In the genomic region with DNA sequence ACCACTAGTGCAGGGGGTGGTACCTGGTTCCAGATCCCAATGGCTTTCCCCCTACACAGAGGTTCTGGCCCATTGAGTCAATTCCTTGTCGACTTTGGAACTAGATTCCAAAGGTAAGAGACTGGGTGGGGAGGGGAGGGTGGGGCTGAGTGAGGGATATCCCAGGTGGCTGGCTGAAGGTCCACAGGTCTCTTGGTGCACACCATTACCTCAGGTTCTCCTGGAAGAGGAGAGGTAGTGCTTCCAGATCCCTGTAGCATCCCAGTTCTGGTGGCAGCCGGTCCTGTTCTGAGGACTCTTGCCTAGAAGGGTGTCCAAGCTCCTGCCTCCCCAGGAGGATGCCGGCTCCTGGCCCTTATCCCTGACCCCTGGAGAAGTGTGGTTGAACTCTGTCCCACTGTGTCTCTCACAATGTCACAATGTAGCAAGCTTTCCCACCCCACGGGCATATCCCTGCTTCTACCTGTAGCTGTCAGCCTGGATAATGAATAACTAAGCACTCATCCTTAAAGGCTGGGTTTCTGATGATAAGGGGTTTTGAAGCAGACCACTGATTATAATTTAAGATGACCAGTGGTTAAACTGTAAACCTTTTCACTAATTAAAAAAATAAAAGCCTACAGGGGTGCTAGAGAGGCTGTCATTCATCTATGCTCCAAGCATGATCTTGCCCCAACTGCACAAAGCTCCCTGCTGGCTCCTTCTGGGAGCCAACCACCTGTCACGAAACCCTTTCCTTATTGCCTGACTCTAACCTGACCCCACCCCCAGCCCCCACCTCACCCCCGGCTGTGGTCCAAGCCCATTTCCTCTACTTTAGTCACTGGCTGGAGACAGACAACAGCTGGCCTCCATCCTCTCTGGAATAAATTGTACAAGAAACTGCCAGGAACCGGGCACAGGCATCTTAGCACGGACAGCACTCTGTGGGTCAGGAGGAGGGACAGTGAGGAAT, we compare ENCODE assay signal across 15 mouse cellular contexts. TPM values are rescaled to one million over a fixed set of nuclear protein-coding genes. Genes with fewer than 3 reads are reported as not detected.
DNase-seq lines count a peak whose midpoint lies in the region; ATAC-seq and TF ChIP-seq lines count a peak whose summit lies in the region.
"Had no signal": no experiment of that assay in that cellular context is flagged by ENCODE, and none has a peak within 500 bp of the region (broad histone marks: within the 10 kb centered on the region; RNA-seq: fewer than 3 reads in every experiment).

No protein-coding gene starts in this region.

- no peak for TF ChIP-seq CTCF in kidney, postnatal 0 days (IDR thresholded peaks at IDR 0.05; ENCODE audit: low read depth)

- no peak overlapping the region for H3ac ChIP-seq in myocyte (ENCODE audit: control insufficient read depth, insufficient read length)

- no peaks in the 10 kb centered on the region for H3K27me3 ChIP-seq in lung, embryonic 16.5 days (ENCODE audit: control insufficient read depth, insufficient read depth, low read depth, low read length)
- H3K27me3 ChIP-seq in kidney, postnatal 0 days (ENCODE audit: insufficient read depth, low read length) = no peaks in the 10 kb centered on the region
- H3K27me3 ChIP-seq in myocyte (ENCODE audit: control insufficient read depth, insufficient read depth, insufficient read length) = no peaks in the 10 kb centered on the region
- H3K27me3 ChIP-seq: megakaryocyte, embryonic 14.5 days had no signal

- TF ChIP-seq POLR2A in myocyte (IDR thresholded peaks at IDR 0.05; ENCODE audit: insufficient read length, low read depth) = no peak

- no peaks in the 10 kb centered on the region for H3K36me3 ChIP-seq in lung, embryonic 16.5 days (ENCODE audit: control insufficient read depth, insufficient read depth, low read length)
- H3K36me3 ChIP-seq in kidney, postnatal 0 days (ENCODE audit: insufficient read depth, low read length) = no peaks in the 10 kb centered on the region
- H3K36me3 ChIP-seq in myocyte (ENCODE audit: control insufficient read depth, insufficient read depth) = no peaks in the 10 kb centered on the region

- peak; percentile 83 for ATAC-seq in lung, embryonic 16.5 days (ENCODE audit: low read depth)
- ATAC-seq in kidney, postnatal 0 days (replicated peaks; ENCODE audit: low FRiP score, low read depth) = peak; percentile 64
- ATAC-seq: forebrain, embryonic 16.5 days; inflammation-experienced regulatory T-cells, adult 6 months had no signal

- no peak for DNase-seq in lung, postnatal 36 days
- DNase-seq in kidney, adult 11 months = peak; percentile 81
- peak; percentile 63 for DNase-seq in kidney, postnatal 0 days (ENCODE audit: low spot score)
- no peak for DNase-seq in cerebellum, adult 9-10 months
- DNase-seq in layer of hippocampus, adult 9-11 months = no peak
- DNase-seq: adrenal gland, adult 2 months; cerebellum, postnatal 14 days; gastrocnemius, postnatal 36 days; liver; right cerebral cortex, postnatal 4 days had no signal

- H3K9ac ChIP-seq in lung, embryonic 16.5 days (ENCODE audit: low read length) = no peak overlapping the region
- H3K9ac ChIP-seq in kidney, postnatal 0 days (ENCODE audit: low read depth, low read length) = no peak overlapping the region

- no peaks in the 10 kb centered on the region for H3K9me3 ChIP-seq in lung, embryonic 16.5 days (ENCODE audit: control insufficient read depth, low read length)
- H3K9me3 ChIP-seq in kidney, postnatal 0 days (replicated peaks; ENCODE audit: low read length) = no peaks in the 10 kb centered on the region
- H3K9me3 ChIP-seq: megakaryocyte, embryonic 14.5 days had no signal

- peaks cover 23% of the 10 kb centered on the region for H3K79me2 ChIP-seq in myocyte (ENCODE audit: control insufficient read depth, insufficient read depth)

- WGBS in lung, embryonic 16.5 days = 38% methylated on average over 8 of the region's 8 CpGs
- 24% methylated on average over 8 of the region's 8 CpGs for WGBS in kidney, postnatal 0 days

- H3K27ac ChIP-seq in lung, embryonic 16.5 days (ENCODE audit: low read length) = no peak overlapping the region; the same call in 1 of the 2 replicates
- peak overlapping the region; percentile 55 for H3K27ac ChIP-seq in kidney, postnatal 0 days

- H3K4me1 ChIP-seq in lung, embryonic 16.5 days (replicated peaks; ENCODE audit: control insufficient read depth, insufficient read depth, low read length) = peaks cover 28% of the 10 kb centered on the region
- H3K4me1 ChIP-seq in kidney, postnatal 0 days (replicated peaks; ENCODE audit: insufficient read depth, low read length) = peaks cover 24% of the 10 kb centered on the region

- H3K4me2 ChIP-seq in lung, embryonic 16.5 days (ENCODE audit: low read depth, low read length) = no peak overlapping the region
- H3K4me2 ChIP-seq in kidney, postnatal 0 days (ENCODE audit: low read length) = no peak overlapping the region
- H3K4me2 ChIP-seq in myocyte (ENCODE audit: low read depth) = peak overlapping the region; percentile 43

- no peak overlapping the region for H3K4me3 ChIP-seq in lung, embryonic 16.5 days (ENCODE audit: low read length)
- no peak overlapping the region for H3K4me3 ChIP-seq in kidney, postnatal 0 days (replicated peaks; ENCODE audit: low read depth, low read length)
- no peak overlapping the region for H3K4me3 ChIP-seq in myocyte

TF ChIP-seq in myocyte, 11 proteins besides CTCF, POLR2A, EP300 and RAD21:
- no peak for TF ChIP-seq SRF (IDR thresholded peaks at IDR 0.05; ENCODE audit: control insufficient read depth, insufficient read length, low read depth)
- peak in 2 of 3 experiments; percentile 71 to 75 for TF ChIP-seq MYOD1 (IDR thresholded peaks at IDR 0.05; ENCODE audit: control insufficient read depth in 1 of 3, insufficient read length in 2 of 3, low read depth in 2 of 3)
- peak in 1 of 3 experiments; percentile 19 for TF ChIP-seq MYOG (IDR thresholded peaks at IDR 0.05; ENCODE audit: control insufficient read depth in 1 of 3, insufficient read depth in 1 of 3, insufficient read length in 2 of 3, low read depth in 2 of 3)
- TF ChIP-seq REST (IDR thresholded peaks at IDR 0.05; ENCODE audit: insufficient read depth, insufficient read length) = no peak

RNA-seq across cellular contexts. Expression of a gene that starts 20.7 kb away (rescaled TPM):
- 12.4 and 13.1 TPM in 2 replicates for polyA plus RNA-seq in lung, embryonic 16.5 days (2015; fragmentation: Nextera tagmentation; extraction: Ambion mirVana)
- 18.1 and 19.3 TPM in 2 replicates for polyA plus RNA-seq in kidney, postnatal 0 days (2015; fragmentation: Nextera tagmentation; extraction: Ambion mirVana)
- polyA plus RNA-seq in myocyte (2012; fragmentation: generic; extraction: Trizol) = 10.5 TPM

RNA-seq across cellular contexts. Expression of a gene that starts 22.6 kb away (rescaled TPM):
- 13.7 and 14.2 TPM in 2 replicates for polyA plus RNA-seq in lung, embryonic 16.5 days (2015; fragmentation: Nextera tagmentation; extraction: Ambion mirVana)
- polyA plus RNA-seq in kidney, postnatal 0 days (2015; fragmentation: Nextera tagmentation; extraction: Ambion mirVana) = 12.0 and 14.8 TPM in 2 replicates
- 7.2 TPM for polyA plus RNA-seq in myocyte (2012; fragmentation: generic; extraction: Trizol)

Comparison
In these comparisons a context has a peak if more than half of its experiments do, and no peak if none do; other contexts are left out.
1. DNase-seq: peak in kidney, adult 11 months (single experiment) and kidney, postnatal 0 days (single experiment); none in lung, postnatal 36 days (single experiment), cerebellum, adult 9-10 months (single experiment) and layer of hippocampus, adult 9-11 months (single experiment).